Mouse (Mus musculus): ENCODE measurements around the gene Lzic.

- TF ChIP-seq CTCF (IDR thresholded peaks at IDR 0.05; ENCODE audit: insufficient read depth, low read depth, low read length): no peak
- TF ChIP-seq POLR2A (IDR thresholded peaks at IDR 0.05; ENCODE audit: insufficient read depth, low read depth, low read length): no peak
These were observed 58.0 kb downstream of the Lzic start for GRCm38 (mm10) chr4:149542927-149543553.

All from olfactory bulb, adult 2 months (tissue).